Mouse (Mus musculus) neural tube, embryonic 11.5 days (tissue): Measurements from ENCODE around the gene Tut4. TPM values are rescaled to one million over a fixed set of nuclear protein-coding genes. Genes with fewer than 3 reads are reported as not detected.
A peak's percentile ranks its signal among the peaks of the same experiment; 100 is the strongest.

Experiments used
- ATAC-seq: fragments of 200-750 bp; cut with Nextera tagmentation; 2 replicates; pipeline ENCODE4 v1.8.0; 2017; ENCODE audit warnings: moderate number of reproducible peaks, mild to moderate bottlenecking, moderate TSS enrichment, moderate library complexity; ENCODE audit not compliant: insufficient read depth, low FRiP score, low TSS enrichment
- DNase-seq: peaks from one replicate; pipeline ENCODE4 v3.0.0-alpha.2; 2015; ENCODE audit warnings: low spot score
- H3K27ac ChIP-seq: fragments of 300-500 bp; sonication (generic); 2 replicates; pipeline ENCODE4 v1.5.1; 2014; ENCODE audit warnings: low read depth, mild to moderate bottlenecking, low read length
- H3K27me3 ChIP-seq: fragments of 300-500 bp; sonication (generic); 2 replicates; pipeline ENCODE4 v1.6.1; 2014; ENCODE audit warnings: mild to moderate bottlenecking, low read length, mixed read lengths; ENCODE audit not compliant: control insufficient read depth, insufficient read depth
- H3K36me3 ChIP-seq: fragments of 300-500 bp; sonication (generic); 2 replicates; pipeline ENCODE4 v1.6.1; 2014; ENCODE audit warnings: mild to moderate bottlenecking, low read length, moderate library complexity, mixed read lengths; ENCODE audit not compliant: control insufficient read depth, insufficient read depth
- H3K4me1 ChIP-seq: fragments of 300-500 bp; sonication (generic); 2 replicates; pipeline ENCODE4 v1.6.1; 2014; ENCODE audit warnings: low read length, mixed read lengths; ENCODE audit not compliant: control insufficient read depth, insufficient read depth
- H3K4me2 ChIP-seq: fragments of 300-500 bp; sonication (generic); 2 replicates; pipeline ENCODE4 v1.6.1; 2014; ENCODE audit warnings: low read depth, mild to moderate bottlenecking, moderate library complexity
- H3K4me3 ChIP-seq: fragments of 300-500 bp; sonication (generic); 2 replicates; pipeline ENCODE4 v1.5.1; 2014; ENCODE audit warnings: low read depth, low read length
- H3K9ac ChIP-seq: fragments of 300-500 bp; sonication (generic); 2 replicates; pipeline ENCODE4 v1.6.1; 2014; ENCODE audit warnings: mild to moderate bottlenecking, low read length
- H3K9me3 ChIP-seq: fragments of 300-500 bp; sonication (generic); 2 replicates; pipeline ENCODE4 v1.6.1; 2016; ENCODE audit warnings: low read length; ENCODE audit not compliant: control insufficient read depth
- WGBS: fragments of 180-500 bp; shearing (Covaris S2); extraction: QIAGEN DNeasy Blood & Tissue Kit; methylation state at CpG from one replicate; pipeline ENCODE4 v1.1.7; 2014; 5-methylcytosine and 5-hydroxymethylcytosine counted together
- polyA plus RNA-seq: library from polyadenylated mRNA; unstranded; fragments of >200 nt; fragmentation: Nextera tagmentation; extraction: Ambion mirVana; gene quantifications from 2 replicates; pipeline ENCODE4 v1.2.1, GENCODE M21; 2014

Gene Tut4
- polyA plus RNA-seq, 1 experiment from 2014 or later: 68.0 TPM

DNA sequence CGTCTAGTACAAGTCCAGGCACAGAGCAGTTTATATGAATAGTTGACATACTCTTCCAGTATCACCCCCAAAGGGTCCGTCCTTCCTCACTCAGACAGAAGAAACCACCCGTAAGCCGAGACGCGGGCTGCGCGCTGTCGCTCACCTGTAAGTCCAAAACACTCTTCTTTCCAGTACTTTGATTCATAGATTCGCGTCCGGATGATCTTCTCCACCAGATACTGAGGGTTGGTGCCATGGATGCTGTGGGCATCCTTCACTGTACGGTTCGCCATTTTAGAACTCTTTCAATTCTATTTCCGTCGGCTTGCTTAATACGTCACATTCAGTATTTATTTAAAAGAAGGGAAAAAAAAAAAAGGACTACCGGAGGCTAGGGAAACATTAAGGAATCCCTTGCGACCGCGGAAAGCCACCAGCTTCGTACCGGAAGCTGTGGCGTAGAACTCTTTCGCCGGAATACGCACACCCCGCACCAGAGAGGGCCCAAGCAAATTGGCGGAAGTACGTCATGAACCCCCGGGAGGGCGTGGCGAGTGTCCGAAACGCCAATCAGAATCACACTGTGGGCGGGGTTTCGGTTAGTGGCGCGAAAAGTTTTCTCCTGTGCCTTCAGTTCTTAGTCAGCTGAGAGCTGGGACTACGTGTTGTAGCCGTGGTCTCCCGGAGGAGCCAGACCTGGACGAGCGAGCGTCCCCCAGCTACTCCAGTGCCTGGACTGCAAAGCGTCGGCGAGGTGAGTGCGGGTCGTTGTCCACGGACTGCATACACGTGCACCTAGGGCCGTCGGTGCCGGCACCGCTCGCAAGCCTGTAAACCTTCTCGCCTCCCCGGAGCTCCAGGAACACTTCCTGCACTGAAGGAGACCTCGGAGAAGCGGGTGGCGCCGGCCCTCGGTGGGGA lies 119.9 kb downstream of the Tut4 start, which contains the start of the genes Prpf38a and Orc1:
Prpf38a (minus strand) TSS at position 497 of the 903 bp plus-strand sequence.
Orc1 (plus strand) TSS at position 584 of the 903 bp plus-strand sequence.
- no peaks in the 10 kb centered on the region for H3K9me3 ChIP-seq
- DNase-seq: peak; percentile 98
- 0 out of 2 replicates have a peak, but pooled peaks cover 2% of the 10 kb centered on the region for H3K36me3 ChIP-seq
- H3K4me2 ChIP-seq: peak within 1 kb of the TSS; percentile 78
- peak within 1 kb of the TSS; percentile 64 for H3K9ac ChIP-seq
- WGBS: under 1% methylated on average over 64 of the region's 64 CpGs
- no peaks in the 10 kb centered on the region for H3K27me3 ChIP-seq
- peak; percentile 98 for ATAC-seq
- peaks cover 6% of the 10 kb centered on the region for H3K4me1 ChIP-seq
- H3K4me3 ChIP-seq: peak within 1 kb of the TSS; percentile 55
- peak within 1 kb of the TSS; percentile 60 for H3K27ac ChIP-seq

DNA sequence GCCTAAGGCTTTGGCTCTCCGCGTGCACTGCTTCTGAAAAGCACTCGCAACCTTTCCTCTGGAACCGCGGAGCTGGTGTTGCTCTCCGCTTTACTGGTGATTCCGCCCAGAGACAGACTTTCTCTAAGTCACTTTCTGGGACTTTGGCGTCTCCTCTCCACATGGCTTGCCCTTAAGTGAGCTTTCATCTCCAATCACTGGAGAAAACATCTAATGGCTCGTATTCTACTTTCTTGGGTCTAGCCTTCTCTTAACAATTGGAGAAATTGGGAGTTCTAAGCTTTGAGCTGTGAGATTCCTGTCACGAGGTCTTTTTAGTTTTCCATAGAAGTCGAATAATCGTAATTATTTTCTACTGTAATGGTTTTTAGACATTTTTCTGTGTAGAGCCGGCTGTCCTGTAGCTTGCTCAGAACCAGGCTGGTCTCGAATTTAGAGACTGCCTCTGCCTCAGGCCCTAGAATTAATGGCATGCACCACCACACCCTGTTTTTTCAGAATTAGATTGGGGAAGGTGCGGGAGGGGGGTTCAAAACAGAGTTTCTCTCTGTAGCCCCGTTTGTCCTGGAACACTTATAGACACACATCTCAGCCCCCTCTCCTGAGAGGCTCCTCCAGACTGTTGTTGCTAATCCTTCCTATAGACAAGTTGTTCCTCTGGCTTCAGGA lies 120.7 kb downstream of the Tut4 start:
- peak overlapping the region; percentile 55 for H3K4me3 ChIP-seq
- peaks cover 6% of the 10 kb centered on the region for H3K4me1 ChIP-seq
- no peaks in the 10 kb centered on the region for H3K36me3 ChIP-seq
- 1% methylated on average over 16 of the region's 16 CpGs for WGBS
- peak overlapping the region; percentile 64 for H3K9ac ChIP-seq
- H3K27ac ChIP-seq: peak overlapping the region; percentile 60; the same call in 1 of the 2 replicates
- no peaks in the 10 kb centered on the region for H3K9me3 ChIP-seq
- ATAC-seq (no peak; the same call in 1 of the 2 replicates), DNase-seq (no peak)
- H3K4me2 ChIP-seq: peak overlapping the region; percentile 78
- no peaks in the 10 kb centered on the region for H3K27me3 ChIP-seq

- H3K4me1 ChIP-seq: no peaks in the 10 kb centered on the region
- H3K4me2 ChIP-seq: no peak overlapping the region
- no peaks in the 10 kb centered on the region for H3K9me3 ChIP-seq
- WGBS: 91% methylated on average over 2 of the region's 2 CpGs
- no peaks in the 10 kb centered on the region for H3K27me3 ChIP-seq
- no peak overlapping the region for H3K4me3 ChIP-seq
- no peak overlapping the region for H3K9ac ChIP-seq
- ATAC-seq (no peak), DNase-seq (no peak)
- H3K36me3 ChIP-seq: peaks cover 4% of the 10 kb centered on the region; the same call in 1 of the 2 replicates
- H3K27ac ChIP-seq: no peak overlapping the region
Observed at GRCm38 (mm10) chr4:108593376-108593775, 134.2 kb downstream of the Tut4 start.

DNA sequence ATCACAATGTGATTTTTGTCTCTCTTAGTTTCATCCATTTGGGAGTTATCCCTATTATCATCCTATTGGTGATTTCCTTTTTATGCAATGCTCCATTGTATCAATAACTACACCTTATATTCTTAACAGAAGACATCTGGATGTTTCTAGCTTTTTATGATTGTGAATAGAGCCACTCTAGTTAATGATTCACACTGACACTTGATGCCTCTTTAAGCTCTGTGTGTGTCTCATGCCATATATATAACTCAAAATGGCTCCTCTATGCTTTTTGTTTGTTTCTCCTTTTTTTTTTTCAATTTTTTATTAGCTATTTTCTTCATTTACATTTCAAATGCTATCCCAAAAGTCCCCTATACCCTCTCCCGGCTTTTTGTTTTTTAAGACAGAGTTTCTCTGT lies 136.6 kb downstream of the Tut4 start:
- Histone ChIP-seq H3K9ac (no peak overlapping the region), H3K4me2 (no peak overlapping the region), H3K27ac (no peak overlapping the region), H3K4me1 (no peaks in the 10 kb centered on the region), H3K27me3 (no peaks in the 10 kb centered on the region), H3K9me3 (no peaks in the 10 kb centered on the region), H3K36me3 (peaks cover 4% of the 10 kb centered on the region; the same call in 1 of the 2 replicates), H3K4me3 (no peak overlapping the region)
- 93% methylated on average over 1 of the region's 1 CpGs for WGBS
- ATAC-seq (no peak), DNase-seq (no peak)

DNA sequence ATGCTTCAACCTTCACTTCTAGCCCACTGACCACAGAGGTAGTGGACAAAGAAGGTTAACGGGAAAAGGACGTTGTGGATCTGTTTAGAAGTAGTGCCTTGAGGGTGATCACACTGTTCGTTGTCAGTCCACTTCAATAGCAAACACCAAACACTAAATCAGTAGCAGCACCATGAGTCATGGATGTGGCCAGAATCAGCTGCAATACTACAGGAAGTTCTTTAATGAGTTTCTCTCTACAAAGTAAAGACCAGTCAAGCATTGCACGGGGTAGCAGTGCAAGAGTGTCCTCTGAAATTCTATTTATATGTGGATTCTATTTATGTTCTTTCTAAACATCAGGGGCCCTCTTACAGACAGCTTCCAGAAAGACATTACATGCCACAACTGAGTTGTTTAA lies 139.1 kb downstream of the Tut4 start:
- Histone ChIP-seq H3K36me3 (peaks cover 4% of the 10 kb centered on the region; the same call in 1 of the 2 replicates), H3K4me2 (no peak overlapping the region), H3K9ac (no peak overlapping the region), H3K4me1 (no peaks in the 10 kb centered on the region), H3K27ac (no peak overlapping the region), H3K4me3 (no peak overlapping the region), H3K27me3 (no peaks in the 10 kb centered on the region), H3K9me3 (no peaks in the 10 kb centered on the region)
- no peak for ATAC-seq
- no peak for DNase-seq
- WGBS: 91% methylated on average over 4 of the region's 4 CpGs

DNA sequence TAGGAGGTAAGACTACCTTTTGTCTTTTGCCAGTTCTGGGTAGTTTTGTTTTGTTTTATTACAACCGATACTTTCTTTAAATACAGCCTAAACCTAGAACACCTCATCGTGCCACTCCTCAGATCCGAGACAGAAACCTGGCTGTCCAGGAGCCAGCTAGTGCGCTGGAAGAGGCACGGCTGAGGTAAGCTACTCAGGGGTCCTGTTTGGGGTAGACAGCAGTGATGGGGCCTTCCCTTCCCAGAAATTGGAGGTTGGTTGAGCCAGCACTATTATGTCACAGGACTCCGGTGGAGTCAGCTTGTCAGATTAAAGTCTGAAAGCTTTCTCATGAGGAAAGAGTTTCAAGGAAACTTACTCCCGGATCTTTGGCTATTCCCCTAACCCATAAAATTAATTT lies 142.6 kb downstream of the Tut4 start:
- peaks cover 7% of the 10 kb centered on the region; the same call in 1 of the 2 replicates for H3K36me3 ChIP-seq
- DNase-seq (no peak), ATAC-seq (no peak)
- H3K9ac ChIP-seq: no peak overlapping the region
- no peaks in the 10 kb centered on the region for H3K9me3 ChIP-seq
- H3K4me2 ChIP-seq: no peak overlapping the region
- 92% methylated on average over 7 of the region's 7 CpGs for WGBS
- no peaks in the 10 kb centered on the region for H3K4me1 ChIP-seq
- H3K27me3 ChIP-seq: no peaks in the 10 kb centered on the region
- H3K27ac ChIP-seq: no peak overlapping the region
- no peak overlapping the region for H3K4me3 ChIP-seq

- Histone ChIP-seq H3K36me3 (peaks cover 5% of the 10 kb centered on the region; the same call in 1 of the 2 replicates), H3K9ac (no peak overlapping the region), H3K4me3 (no peak overlapping the region), H3K4me2 (no peak overlapping the region), H3K4me1 (no peaks in the 10 kb centered on the region), H3K27me3 (no peaks in the 10 kb centered on the region), H3K9me3 (no peaks in the 10 kb centered on the region), H3K27ac (no peak overlapping the region)
- 94% methylated on average over 3 of the region's 3 CpGs for WGBS
- no peak for ATAC-seq
- DNase-seq: no peak
Observed at GRCm38 (mm10) chr4:108608651-108609050, 149.4 kb downstream of the Tut4 start.
